Mouse (Mus musculus) urinary bladder, adult 18-20 months (tissue): Measurements from ENCODE around the gene AC134908.4.
A peak's percentile ranks its signal among the peaks of the same experiment; 100 is the strongest.

Experiments
- DNase-seq, 2 experiments: peaks; one replicate each; pipeline ENCODE4 v3.0.0; 2022; ENCODE audit warnings: low spot score in 2 of 2, mixed read lengths in 2 of 2

AC134908.4 gene

GRCm38 (mm10) chr17:25795609-25796092 lies at the start of gene AC134908.4:
Gene AC134908.4, minus strand, starts transcription at chr17:25795659.
- no peak for DNase-seq

GRCm38 (mm10) chr17:25844396-25844901 lies 49.0 kb upstream of the AC134908.4 start, which contains the start of gene Rhot2:
Gene Rhot2, minus strand, starts transcription at chr17:25844851.
- peak; percentile 93 for DNase-seq

GRCm38 (mm10) chr17:25843636-25844395 lies 48.4 kb upstream of the AC134908.4 start:
- peak in 1 of 2 experiments; percentile 29 for DNase-seq

- no peak for DNase-seq
These were observed 47.7 kb upstream of the AC134908.4 start for GRCm38 (mm10) chr17:25843122-25843521.

GRCm38 (mm10) chr17:25842509-25842908 lies 47.0 kb upstream of the AC134908.4 start:
- no peak for DNase-seq

GRCm38 (mm10) chr17:25841117-25841880 lies 45.8 kb upstream of the AC134908.4 start, which contains the start of gene Gm20683:
Gene Gm20683, minus strand, starts transcription at chr17:25841763.
- DNase-seq: no peak

GRCm38 (mm10) chr17:25840519-25840918 lies 45.1 kb upstream of the AC134908.4 start:
- no peak for DNase-seq

GRCm38 (mm10) chr17:25839455-25840235 lies 44.2 kb upstream of the AC134908.4 start:
- DNase-seq: no peak

- no peak for DNase-seq
These were observed 43.4 kb upstream of the AC134908.4 start for GRCm38 (mm10) chr17:25838904-25839303.

GRCm38 (mm10) chr17:25837533-25837932 lies 42.1 kb upstream of the AC134908.4 start:
- DNase-seq: no peak

GRCm38 (mm10) chr17:25837076-25837410 lies 41.6 kb upstream of the AC134908.4 start, which contains the start of gene Rhbdl1:
Gene Rhbdl1, minus strand, starts transcription at chr17:25837295.
- peak in 1 of 2 experiments; percentile 46 for DNase-seq

- peak in 1 of 2 experiments; percentile 35 for DNase-seq
These were observed 41.1 kb upstream of the AC134908.4 start for GRCm38 (mm10) chr17:25836397-25837075.

- DNase-seq: no peak
These were observed 40.4 kb upstream of the AC134908.4 start for GRCm38 (mm10) chr17:25835816-25836215.

GRCm38 (mm10) chr17:25835301-25835700 lies 39.8 kb upstream of the AC134908.4 start:
- no peak for DNase-seq

GRCm38 (mm10) chr17:25834595-25835222 lies 39.2 kb upstream of the AC134908.4 start:
- DNase-seq: no peak

- no peak for DNase-seq
These were observed 38.6 kb upstream of the AC134908.4 start for GRCm38 (mm10) chr17:25833961-25834594.

GRCm38 (mm10) chr17:25833291-25833663 lies 37.8 kb upstream of the AC134908.4 start, which contains the start of gene Stub1:
Gene Stub1, minus strand, starts transcription at chr17:25833404.
- peak in 1 of 2 experiments; percentile 88 for DNase-seq

- peak; percentile 98 to 99 for DNase-seq
These were observed 37.2 kb upstream of the AC134908.4 start for GRCm38 (mm10) chr17:25832436-25833290.
